Mouse (Mus musculus) midbrain, embryonic 13.5 days (tissue): ENCODE results near the gene Lrrk1. TPM values are rescaled to one million over a fixed set of nuclear protein-coding genes. Genes with fewer than 3 reads are reported as not detected.
A peak's percentile ranks its signal among the peaks of the same experiment; 100 is the strongest.

Source experiments
- ATAC-seq: fragments of 200-750 bp; cut with Nextera tagmentation; 2 replicates; pipeline ENCODE4 v1.8.0; 2017; ENCODE audit warnings: mild to moderate bottlenecking, moderate TSS enrichment, moderate library complexity
- H3K27ac ChIP-seq: fragments of 300-500 bp; sonication (generic); 2 replicates; pipeline ENCODE4 v1.5.1; 2015; ENCODE audit warnings: inconsistent platforms, mild to moderate bottlenecking, moderate library complexity
- H3K27me3 ChIP-seq: fragments of 300-500 bp; sonication (generic); 2 replicates; pipeline ENCODE4 v1.6.1; 2015; ENCODE audit warnings: mild to moderate bottlenecking, inconsistent platforms
- H3K36me3 ChIP-seq: fragments of 300-500 bp; sonication (generic); 2 replicates; pipeline ENCODE4 v1.6.1; 2015; ENCODE audit warnings: mild to moderate bottlenecking, inconsistent platforms
- H3K4me1 ChIP-seq: fragments of 300-500 bp; sonication (generic); replicated peaks from 2 replicates; pipeline ENCODE4 v1.6.1; 2015; ENCODE audit warnings: inconsistent platforms
- H3K4me2 ChIP-seq: fragments of 300-500 bp; sonication (generic); replicated peaks from 2 replicates; pipeline ENCODE4 v1.6.1; 2015; ENCODE audit warnings: moderate library complexity, mild to moderate bottlenecking, inconsistent platforms
- H3K4me3 ChIP-seq: fragments of 300-500 bp; sonication (generic); replicated peaks from 2 replicates; pipeline ENCODE4 v1.5.1; 2015; ENCODE audit warnings: mild to moderate bottlenecking, inconsistent platforms
- H3K9ac ChIP-seq: fragments of 300-500 bp; sonication (generic); replicated peaks from 2 replicates; pipeline ENCODE4 v1.6.1; 2015; ENCODE audit warnings: mild to moderate bottlenecking, inconsistent platforms
- H3K9me3 ChIP-seq: fragments of 300-500 bp; sonication (generic); 2 replicates; pipeline ENCODE4 v1.6.1; 2016; ENCODE audit warnings: mild to moderate bottlenecking, inconsistent platforms
- WGBS: fragments of 180-500 bp; shearing (Covaris S2); methylation state at CpG from one replicate; pipeline ENCODE4 v1.1.7; 2015; 5-methylcytosine and 5-hydroxymethylcytosine counted together
- polyA plus RNA-seq: library from polyadenylated mRNA; unstranded; fragments of >200 nt; fragmentation: Nextera tagmentation; extraction: Ambion mirVana; gene quantifications from 2 replicates; pipeline ENCODE4 v1.2.1, GENCODE M21; 2015

Gene Lrrk1
- polyA plus RNA-seq, 1 experiment from 2014 or later, result 2.9 TPM

- WGBS, result 59% methylated on average over 12 of the region's 12 CpGs
- H3K36me3 ChIP-seq, result no peaks in the 10 kb centered on the region
- H3K4me1 ChIP-seq, result peaks cover 22% of the 10 kb centered on the region
- no peak for ATAC-seq
- no peaks in the 10 kb centered on the region for H3K9me3 ChIP-seq
- H3K4me3 ChIP-seq, result no peak overlapping the region
- no peak overlapping the region for H3K9ac ChIP-seq
- no peak overlapping the region for H3K4me2 ChIP-seq
- peaks cover 10% of the 10 kb centered on the region for H3K27me3 ChIP-seq
- 0 out of 2 replicates have a peak overlapping the region, but pooled peaks have one; percentile 39 for H3K27ac ChIP-seq
These were observed 105.9 kb downstream of the Lrrk1 start for GRCm38 (mm10) chr7:66282265-66282664.

- H3K9ac ChIP-seq, result no peak overlapping the region
- no peak overlapping the region for H3K4me3 ChIP-seq
- peaks cover 8% of the 10 kb centered on the region for H3K4me1 ChIP-seq
- WGBS, result 79% methylated on average over 3 of the region's 3 CpGs
- H3K27me3 ChIP-seq, result no peaks in the 10 kb centered on the region
- H3K36me3 ChIP-seq, result no peaks in the 10 kb centered on the region
- H3K4me2 ChIP-seq, result no peak overlapping the region
- no peak overlapping the region for H3K27ac ChIP-seq
- ATAC-seq, result no peak
- H3K9me3 ChIP-seq, result no peaks in the 10 kb centered on the region
These were observed 110.1 kb downstream of the Lrrk1 start for GRCm38 (mm10) chr7:66278001-66278400.

DNA sequence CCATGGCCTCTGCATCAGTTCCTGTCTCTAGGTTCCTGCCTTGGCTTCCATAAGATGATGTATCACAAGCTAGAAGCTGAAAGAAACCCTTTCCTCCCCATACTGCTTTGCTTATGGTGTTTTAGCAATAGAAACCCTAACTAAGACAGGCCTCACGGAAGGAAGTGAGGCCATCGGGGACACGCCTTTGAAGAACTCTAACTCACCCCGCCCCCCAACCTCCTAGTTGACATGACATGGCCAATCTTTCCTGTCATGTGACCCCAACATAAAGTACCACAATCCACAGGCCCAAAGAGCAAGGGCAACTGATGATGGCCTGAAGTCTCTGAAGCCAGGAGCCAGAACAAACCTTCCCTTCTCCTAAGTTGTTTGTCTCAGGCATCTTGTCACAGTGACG, 114.7 kb downstream of the Lrrk1 start:
- Histone ChIP-seq H3K27me3 (no peaks in the 10 kb centered on the region), H3K36me3 (no peaks in the 10 kb centered on the region), H3K9me3 (no peaks in the 10 kb centered on the region), H3K9ac (no peak overlapping the region), H3K27ac (no peak overlapping the region), H3K4me3 (no peak overlapping the region), H3K4me2 (no peak overlapping the region), H3K4me1 (no peaks in the 10 kb centered on the region)
- 98% methylated on average over 5 of the region's 5 CpGs for WGBS
- ATAC-seq, result no peak

DNA sequence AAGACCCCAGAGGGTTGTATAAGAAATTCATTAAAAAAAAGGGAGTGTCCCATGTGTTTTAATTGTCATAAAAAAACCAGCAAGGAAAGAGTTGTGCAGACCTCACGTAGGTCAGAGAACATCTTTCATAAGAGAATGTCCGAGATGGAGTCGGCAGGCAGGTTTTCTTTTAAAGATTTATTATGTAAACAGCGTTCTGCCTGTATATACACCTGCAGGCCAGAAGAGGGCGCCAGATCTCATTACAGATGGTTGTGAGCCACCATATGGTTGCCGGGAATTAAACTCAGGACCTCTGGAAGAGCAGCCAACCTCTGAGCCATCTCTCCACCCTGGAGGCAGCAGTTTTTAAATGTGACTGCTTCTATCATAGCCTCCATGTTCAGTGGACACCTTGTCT, 116.9 kb downstream of the Lrrk1 start:
- 69% methylated on average over 6 of the region's 6 CpGs for WGBS
- H3K4me1 ChIP-seq, result no peaks in the 10 kb centered on the region
- H3K27ac ChIP-seq, result no peak overlapping the region
- H3K4me2 ChIP-seq, result no peak overlapping the region
- no peaks in the 10 kb centered on the region for H3K36me3 ChIP-seq
- H3K27me3 ChIP-seq, result no peaks in the 10 kb centered on the region
- no peak for ATAC-seq
- H3K4me3 ChIP-seq, result no peak overlapping the region
- H3K9me3 ChIP-seq, result no peaks in the 10 kb centered on the region
- no peak overlapping the region for H3K9ac ChIP-seq

GRCm38 (mm10) chr7:66266942-66267850, 121.0 kb downstream of the Lrrk1 start:
- Histone ChIP-seq H3K4me3 (no peak overlapping the region), H3K27ac (no peak overlapping the region), H3K4me1 (no peaks in the 10 kb centered on the region), H3K9ac (no peak overlapping the region), H3K9me3 (no peaks in the 10 kb centered on the region), H3K27me3 (no peaks in the 10 kb centered on the region), H3K4me2 (no peak overlapping the region), H3K36me3 (no peaks in the 10 kb centered on the region)
- 86% methylated on average over 6 of the region's 6 CpGs for WGBS
- ATAC-seq, result no peak

DNA sequence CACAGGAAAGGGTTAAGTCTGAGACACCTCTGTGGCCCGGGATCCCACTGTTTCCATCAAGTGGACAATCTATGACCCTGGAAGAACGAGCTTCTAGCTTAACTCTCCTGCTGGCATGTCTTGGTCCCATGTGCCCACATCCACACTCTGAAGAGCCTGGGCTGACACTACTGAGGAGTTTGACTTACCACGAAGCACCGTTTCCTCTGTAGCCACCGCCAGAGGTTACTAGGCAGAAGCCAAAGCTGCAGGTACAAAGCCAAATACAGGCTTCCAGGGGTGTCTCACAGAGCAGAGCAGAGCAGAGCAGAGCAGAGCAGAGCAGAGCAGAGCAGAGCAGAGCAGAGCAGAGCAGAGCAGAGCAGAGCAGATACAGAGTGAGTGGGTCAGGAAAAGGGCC, 124.7 kb downstream of the Lrrk1 start:
- Histone ChIP-seq H3K4me2 (no peak overlapping the region), H3K27ac (no peak overlapping the region), H3K4me1 (peaks cover 8% of the 10 kb centered on the region), H3K27me3 (no peaks in the 10 kb centered on the region), H3K36me3 (no peaks in the 10 kb centered on the region), H3K9ac (no peak overlapping the region), H3K9me3 (no peaks in the 10 kb centered on the region), H3K4me3 (no peak overlapping the region)
- 76% methylated on average over 5 of the region's 5 CpGs for WGBS
- ATAC-seq, result no peak

DNA sequence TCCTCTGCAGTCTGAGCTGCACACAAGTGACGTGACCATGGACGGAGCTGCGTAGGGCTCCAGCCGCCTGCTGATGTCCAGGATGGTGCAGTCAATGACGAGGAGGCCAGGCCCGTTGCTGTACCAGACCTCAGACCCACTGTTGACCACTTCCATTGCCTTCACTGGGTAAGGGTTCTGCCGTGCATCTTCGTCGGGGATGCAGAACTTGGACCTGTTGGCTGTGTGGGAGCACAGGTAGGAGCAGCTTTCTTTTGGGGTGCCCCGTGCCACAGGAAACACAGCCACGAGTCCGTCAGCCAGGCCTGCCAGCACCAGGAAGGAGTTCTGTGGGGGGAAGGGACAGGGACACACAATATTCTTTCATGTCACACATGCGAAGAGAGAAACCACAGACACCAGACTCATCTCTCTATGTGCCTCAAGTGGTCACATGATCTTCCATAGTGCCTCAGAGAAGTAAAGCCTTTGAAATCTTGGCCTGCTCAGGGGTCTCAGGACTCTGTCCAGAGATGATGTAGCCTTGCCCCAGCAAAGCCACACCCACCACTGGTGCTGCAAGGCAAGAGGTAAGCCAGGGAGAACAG, 125.5 kb downstream of the Lrrk1 start:
- no peaks in the 10 kb centered on the region for H3K27me3 ChIP-seq
- H3K4me1 ChIP-seq, result peaks cover 8% of the 10 kb centered on the region
- H3K9me3 ChIP-seq, result no peaks in the 10 kb centered on the region
- 93% methylated on average over 13 of the region's 13 CpGs for WGBS
- no peak overlapping the region for H3K4me3 ChIP-seq
- H3K27ac ChIP-seq, result no peak overlapping the region
- no peak overlapping the region for H3K9ac ChIP-seq
- H3K4me2 ChIP-seq, result no peak overlapping the region
- no peaks in the 10 kb centered on the region for H3K36me3 ChIP-seq
- no peak for ATAC-seq

GRCm38 (mm10) chr7:66260763-66261390, 127.3 kb downstream of the Lrrk1 start:
- Histone ChIP-seq H3K36me3 (no peaks in the 10 kb centered on the region), H3K4me1 (peaks cover 8% of the 10 kb centered on the region), H3K9ac (no peak overlapping the region), H3K4me3 (no peak overlapping the region), H3K27ac (no peak overlapping the region), H3K27me3 (no peaks in the 10 kb centered on the region), H3K4me2 (no peak overlapping the region), H3K9me3 (no peaks in the 10 kb centered on the region)
- 66% methylated on average over 7 of the region's 7 CpGs for WGBS
- ATAC-seq, result peak; percentile 57; the same call in 1 of the 2 replicates

- H3K27ac ChIP-seq, result no peak overlapping the region
- no peaks in the 10 kb centered on the region for H3K36me3 ChIP-seq
- ATAC-seq, result no peak
- no peaks in the 10 kb centered on the region for H3K9me3 ChIP-seq
- no peak overlapping the region for H3K4me2 ChIP-seq
- no peak overlapping the region for H3K9ac ChIP-seq
- H3K27me3 ChIP-seq, result no peaks in the 10 kb centered on the region
- H3K4me1 ChIP-seq, result peaks cover 8% of the 10 kb centered on the region
- WGBS, result 94% methylated on average over 8 of the region's 8 CpGs
- H3K4me3 ChIP-seq, result no peak overlapping the region
These were observed 127.9 kb downstream of the Lrrk1 start for GRCm38 (mm10) chr7:66260295-66260694.

DNA sequence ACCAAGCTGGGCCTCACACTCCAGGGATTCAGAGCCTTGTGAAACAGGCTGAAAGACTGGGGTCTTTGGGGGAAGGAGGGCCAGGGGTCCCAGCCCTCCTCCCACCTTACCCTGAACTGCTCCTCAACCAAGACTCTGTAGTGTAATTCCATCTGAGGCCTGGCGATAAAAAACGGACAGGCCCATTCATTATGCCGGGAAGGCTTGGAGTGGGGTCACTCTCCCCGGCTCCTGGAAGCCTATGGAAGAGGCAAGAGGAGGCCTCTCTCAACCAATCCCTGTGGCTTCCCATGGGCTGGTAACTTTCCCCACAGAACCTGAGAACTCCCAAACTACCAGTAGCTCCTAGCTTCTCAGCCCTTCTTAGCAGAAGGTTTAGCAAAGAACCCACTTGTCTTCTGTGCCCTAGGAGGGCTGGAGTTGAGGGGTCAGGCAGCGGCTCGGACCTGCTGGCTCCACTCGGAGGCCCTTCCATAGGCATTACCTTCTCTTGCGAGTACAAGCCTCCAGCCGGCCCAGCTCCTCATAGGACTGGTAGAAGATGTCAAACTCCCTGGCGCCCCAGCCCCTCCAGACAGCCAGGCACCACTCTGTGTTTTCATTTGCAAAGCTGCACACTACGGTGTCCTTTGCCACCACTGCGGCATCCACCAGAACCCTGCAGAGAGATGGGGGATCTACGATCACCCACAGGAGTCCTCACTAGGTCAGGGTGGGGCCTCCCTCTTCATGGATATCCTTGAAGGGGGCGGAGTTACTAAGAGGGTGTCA, 128.5 kb downstream of the Lrrk1 start:
- no peak overlapping the region for H3K9ac ChIP-seq
- WGBS, result 91% methylated on average over 14 of the region's 14 CpGs
- H3K4me1 ChIP-seq, result peaks cover 8% of the 10 kb centered on the region
- H3K36me3 ChIP-seq, result no peaks in the 10 kb centered on the region
- H3K4me2 ChIP-seq, result no peak overlapping the region
- no peaks in the 10 kb centered on the region for H3K9me3 ChIP-seq
- H3K27me3 ChIP-seq, result no peaks in the 10 kb centered on the region
- no peak overlapping the region for H3K4me3 ChIP-seq
- no peak for ATAC-seq
- no peak overlapping the region for H3K27ac ChIP-seq

GRCm38 (mm10) chr7:66258997-66259396, 129.2 kb downstream of the Lrrk1 start:
- Histone ChIP-seq H3K9me3 (no peaks in the 10 kb centered on the region), H3K4me3 (no peak overlapping the region), H3K27ac (no peak overlapping the region), H3K36me3 (no peaks in the 10 kb centered on the region), H3K27me3 (no peaks in the 10 kb centered on the region), H3K4me2 (no peak overlapping the region), H3K4me1 (peaks cover 8% of the 10 kb centered on the region), H3K9ac (no peak overlapping the region)
- 84% methylated on average over 5 of the region's 5 CpGs for WGBS
- no peak for ATAC-seq

GRCm38 (mm10) chr7:66257232-66257631, 130.9 kb downstream of the Lrrk1 start:
- 91% methylated on average over 5 of the region's 5 CpGs for WGBS

More at GRCm38 (mm10) chr7:66257232-66257631, 130.9 kb downstream of the Lrrk1 start:
- Histone ChIP-seq H3K36me3 (no peaks in the 10 kb centered on the region), H3K9ac (no peak overlapping the region), H3K9me3 (no peaks in the 10 kb centered on the region), H3K4me3 (no peak overlapping the region), H3K4me1 (peaks cover 8% of the 10 kb centered on the region), H3K27ac (no peak overlapping the region), H3K4me2 (no peak overlapping the region), H3K27me3 (no peaks in the 10 kb centered on the region)
- ATAC-seq, result no peak
